Mouse (Mus musculus): ENCODE data around the gene Mrpl52. TPM values are rescaled to one million over a fixed set of nuclear protein-coding genes. Genes with fewer than 3 reads are reported as not detected.

Mrpl52 gene
- total and polyA plus RNA-seq, 3 experiments = 469 to 473 TPM; not detected in 1

DNA sequence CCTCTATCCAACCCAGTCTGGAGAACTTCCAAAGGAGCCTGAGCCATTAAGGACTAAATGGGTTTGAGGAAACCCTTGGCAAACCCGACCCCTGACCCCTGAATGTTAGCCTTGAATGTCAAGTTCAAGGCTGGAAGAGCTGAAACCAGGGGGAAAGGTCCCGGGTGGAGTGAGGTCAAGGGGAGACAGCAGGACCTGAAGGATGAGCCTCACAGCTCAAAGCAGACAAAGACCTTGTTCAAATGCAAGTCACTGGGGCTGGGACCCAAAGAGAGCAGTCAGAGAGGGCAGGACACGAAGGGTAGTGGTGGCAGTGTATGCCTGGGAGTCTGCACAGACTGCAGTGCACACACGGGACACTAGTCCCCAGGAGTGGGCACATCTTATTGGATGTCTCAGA lies 14.7 kb downstream of the Mrpl52 start:
- no peak for DNase-seq (ENCODE audit: low read depth, low spot score)
- H3K4me1 ChIP-seq (ENCODE audit: control insufficient read depth in 1 of 2, insufficient read depth in 2 of 2, low read length in 2 of 2) = peaks cover 4 to 18% of the 10 kb centered on the region in 2 experiments
- no peaks in the 10 kb centered on the region for H3K9me3 ChIP-seq (replicated peaks; ENCODE audit: insufficient read depth, low read length)
- no peaks in the 10 kb centered on the region for H3K27me3 ChIP-seq (ENCODE audit: control insufficient read depth in 1 of 2, insufficient read depth in 2 of 2, low read length in 2 of 2)
- H3K4me3 ChIP-seq (ENCODE audit: control insufficient read depth in 1 of 2, insufficient read depth in 1 of 2, low read depth in 2 of 2, low read length in 2 of 2) = no peak overlapping the region
- TF ChIP-seq TBP (IDR thresholded peaks at IDR 0.05; ENCODE audit: low read depth, low read length) = no peak
- TF ChIP-seq RAD21 (IDR thresholded peaks at IDR 0.05; ENCODE audit: low read depth, low read length) = no peak
- no peak for TF ChIP-seq TAL1 (IDR thresholded peaks at IDR 0.05; ENCODE audit: low read length)
- no peak for TF ChIP-seq SIN3A (IDR thresholded peaks at IDR 0.05; ENCODE audit: low read length)
- TF ChIP-seq SMC3 (IDR thresholded peaks at IDR 0.05; ENCODE audit: low read depth, low read length) = no peak
- TF ChIP-seq ZC3H11A (IDR thresholded peaks at IDR 0.05; ENCODE audit: low read depth, low read length) = no peak
- no peak overlapping the region for H3K9ac ChIP-seq (ENCODE audit: control insufficient read depth, low read depth, low read length, poor library complexity, severe bottlenecking)
- H3K36me3 ChIP-seq (ENCODE audit: control insufficient read depth in 1 of 2, insufficient read depth in 2 of 2, low read length in 2 of 2) = peaks cover 0 to 11% of the 10 kb centered on the region in 2 experiments; a peak in 2 of 4 replicates
- no peaks in the 10 kb centered on the region for H3K79me2 ChIP-seq (ENCODE audit: control insufficient read depth, insufficient read depth, low read length, poor library complexity)
- H3K27ac ChIP-seq (ENCODE audit: control insufficient read depth, low read depth, low read length) = no peak overlapping the region

DNA sequence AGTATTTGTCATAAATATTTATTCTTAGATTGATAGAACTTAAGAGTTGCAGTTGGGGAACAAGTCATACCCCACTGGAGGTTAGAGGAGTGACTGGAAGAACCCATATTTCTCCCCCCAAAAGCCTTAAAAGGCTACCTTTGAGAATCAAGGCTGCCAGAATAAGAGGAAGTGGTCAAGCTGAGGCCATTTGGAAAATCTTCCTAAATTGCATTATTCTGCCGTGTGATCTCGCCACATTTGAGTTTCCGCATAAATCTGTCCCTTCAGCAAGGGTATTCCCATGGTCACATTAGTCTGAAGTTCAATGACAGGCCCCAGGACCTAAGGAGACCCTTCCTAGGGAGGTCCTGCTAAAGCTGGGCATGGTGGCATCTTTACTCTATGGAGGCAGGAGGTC lies 15.8 kb downstream of the Mrpl52 start:
- no peak overlapping the region for H3K9ac ChIP-seq (ENCODE audit: control insufficient read depth, low read depth, low read length, poor library complexity, severe bottlenecking)
- TF ChIP-seq NRF1 (IDR thresholded peaks at IDR 0.05; ENCODE audit: insufficient read depth, low read depth, low read length, poor library complexity, severe bottlenecking) = no peak
- no peak for TF ChIP-seq CHD2 (IDR thresholded peaks at IDR 0.05; ENCODE audit: low read length)
- no peak for TF ChIP-seq ETS1 (IDR thresholded peaks at IDR 0.05; ENCODE audit: low read depth, low read length)
- no peak for TF ChIP-seq GABPA (IDR thresholded peaks at IDR 0.05; ENCODE audit: low read depth, low read length)
- no peak for TF ChIP-seq UBTF (IDR thresholded peaks at IDR 0.05; ENCODE audit: borderline replicate concordance, insufficient read depth, low read depth, low read length)
- TF ChIP-seq ZNF384 (IDR thresholded peaks at IDR 0.05; ENCODE audit: low read depth, low read length) = no peak
- TF ChIP-seq CHD1 (IDR thresholded peaks at IDR 0.05; ENCODE audit: low read depth, low read length) = no peak
- no peak for TF ChIP-seq RAD21 (IDR thresholded peaks at IDR 0.05; ENCODE audit: low read depth, low read length)
- TF ChIP-seq MAX (IDR thresholded peaks at IDR 0.05; ENCODE audit: low read length) = no peak
- TF ChIP-seq NELFE (IDR thresholded peaks at IDR 0.05; ENCODE audit: low read depth, low read length) = no peak
- TF ChIP-seq MXI1 (IDR thresholded peaks at IDR 0.05; ENCODE audit: low read depth, low read length) = no peak
- TF ChIP-seq POLR2AphosphoS5 (IDR thresholded peaks at IDR 0.05; ENCODE audit: borderline replicate concordance, low read depth, low read length) = no peak
- H3K36me3 ChIP-seq (ENCODE audit: control insufficient read depth in 1 of 2, insufficient read depth in 2 of 2, low read length in 2 of 2) = peaks cover 0 to 11% of the 10 kb centered on the region in 2 experiments; a peak in 2 of 4 replicates
- no peaks in the 10 kb centered on the region for H3K9me3 ChIP-seq (replicated peaks; ENCODE audit: insufficient read depth, low read length)
- H3K4me3 ChIP-seq (ENCODE audit: control insufficient read depth in 1 of 2, insufficient read depth in 1 of 2, low read depth in 2 of 2, low read length in 2 of 2) = no peak overlapping the region
- H3K27me3 ChIP-seq (ENCODE audit: control insufficient read depth in 1 of 2, insufficient read depth in 2 of 2, low read length in 2 of 2) = no peaks in the 10 kb centered on the region
- DNase-seq (ENCODE audit: low read depth, low spot score) = no peak
- H3K27ac ChIP-seq (ENCODE audit: control insufficient read depth, low read depth, low read length) = no peak overlapping the region
- H3K79me2 ChIP-seq (ENCODE audit: control insufficient read depth, insufficient read depth, low read length, poor library complexity) = no peaks in the 10 kb centered on the region
- peaks cover 4 to 18% of the 10 kb centered on the region in 2 experiments for H3K4me1 ChIP-seq (ENCODE audit: control insufficient read depth in 1 of 2, insufficient read depth in 2 of 2, low read length in 2 of 2)

All from MEL (cell line).